Mouse (Mus musculus) telencephalon, adult 2 months (tissue): ENCODE measurements at regions not wholly inside any gene's neighbourhood (a gene's known extent, or its start where the extent isn't known, plus 50 kb on each side); places are given as distances from the start of the nearest gene placed in this dataset.
A peak's percentile ranks its signal among the peaks of the same experiment; 100 is the strongest.

Experiments used
- DNase-seq: peaks from one replicate; pipeline ENCODE4 v3.0.0-alpha.2; 2011; ENCODE audit warnings: low read depth, low spot score

DNA sequence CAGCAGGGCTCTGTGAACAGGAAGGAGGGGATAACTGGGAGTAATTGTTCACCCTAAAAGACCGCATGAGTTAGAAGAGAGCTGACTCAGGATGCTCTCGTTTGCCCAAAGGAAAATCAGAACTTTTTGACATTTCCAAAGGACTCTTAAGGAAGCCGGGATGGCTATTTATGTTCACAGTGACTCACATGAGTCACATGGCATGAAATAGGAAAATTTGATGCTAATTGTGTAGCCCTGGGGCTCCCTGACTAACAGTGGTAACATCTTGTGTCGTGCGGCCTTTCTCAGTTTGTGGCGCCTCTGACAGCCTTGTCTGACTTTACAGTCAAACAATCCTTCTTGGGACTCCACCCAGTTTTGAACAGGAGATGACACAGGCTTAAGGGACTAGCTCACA lies 51.9 kb upstream of the Cacna1a start:
- DNase-seq = peak; percentile 53

- no peak for DNase-seq
Measured at GRCm38 (mm10) chr8:84334333-84334732, 53.9 kb upstream of the Cacna1a start.

DNA sequence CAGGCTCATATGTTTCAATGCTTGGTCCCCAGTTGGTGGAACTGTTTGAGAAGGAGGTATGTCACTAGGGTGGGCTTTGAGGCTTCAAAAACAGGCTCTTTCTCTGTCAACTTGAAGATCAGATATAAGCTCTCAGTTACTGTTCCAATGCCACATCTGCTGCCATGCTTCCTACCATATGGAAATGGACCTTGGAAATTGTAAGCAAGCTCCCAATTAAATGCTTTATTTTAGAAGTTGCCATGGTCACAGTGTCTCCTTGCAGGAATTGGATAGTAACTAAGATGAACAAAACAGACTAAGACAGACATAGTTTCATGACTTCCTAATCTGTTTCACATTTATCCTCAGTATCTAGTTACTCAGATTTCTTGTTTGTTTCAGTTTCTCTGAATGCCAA lies 56.7 kb upstream of the Cacna1a start:
- no peak for DNase-seq

DNA sequence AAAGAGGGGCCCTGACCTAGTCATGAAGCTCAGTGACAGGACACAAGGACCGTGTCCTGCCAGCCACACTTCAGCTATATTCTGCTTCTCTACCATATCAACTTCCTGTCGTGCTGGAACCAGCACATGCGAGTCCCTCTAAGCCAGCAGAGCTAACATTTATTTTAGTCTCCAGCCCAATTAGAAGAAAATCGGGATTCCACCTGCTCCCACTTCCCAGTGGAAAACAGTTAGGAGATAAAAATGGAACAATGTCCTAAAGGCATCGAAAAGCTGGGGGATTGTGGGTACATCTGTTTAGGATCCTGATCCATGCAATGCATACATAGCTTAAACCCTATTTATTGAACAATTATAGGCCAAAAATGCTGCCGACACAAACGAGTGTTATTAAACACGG lies 58.7 kb upstream of the Cacna1a start:
- DNase-seq = peak; percentile 76

GRCm38 (mm10) chr8:84322761-84323160 lies 52.6 kb upstream of the Ccdc130 start:
- DNase-seq = no peak

- no peak for DNase-seq
Measured at GRCm38 (mm10) chr8:84321841-84322240, 51.7 kb upstream of the Ccdc130 start.
